Mouse (Mus musculus): ENCODE results near the gene Itpr1. TPM values are rescaled to one million over a fixed set of nuclear protein-coding genes. Genes with fewer than 3 reads are reported as not detected.

Itpr1 gene
- polyA plus RNA-seq, 1 experiment = 42.5 TPM

- Histone ChIP-seq H3K27me3 (ENCODE audit: control insufficient read depth, insufficient read depth, low read length, poor library complexity, severe bottlenecking) (no peaks in the 10 kb centered on the region), H3K27ac (ENCODE audit: insufficient read depth, low read length) (no peak overlapping the region), H3K9ac (ENCODE audit: low read depth, poor library complexity, severe bottlenecking) (no peak overlapping the region), H3K36me3 (ENCODE audit: control insufficient read depth, insufficient read depth, low read length, poor library complexity, severe bottlenecking) (no peaks in the 10 kb centered on the region), H3K4me3 (ENCODE audit: low read depth, low read length) (no peak overlapping the region), H3K4me1 (ENCODE audit: control insufficient read depth, insufficient read depth, low read length) (no peaks in the 10 kb centered on the region), H3K9me3 (replicated peaks; ENCODE audit: control insufficient read depth, insufficient read depth, low read length, poor library complexity, severe bottlenecking) (no peaks in the 10 kb centered on the region)
- no peak for TF ChIP-seq CTCF (IDR thresholded peaks at IDR 0.05; ENCODE audit: low read depth, low read length)
- TF ChIP-seq EP300 (IDR thresholded peaks at IDR 0.05; ENCODE audit: insufficient read depth, low read depth, low read length) = no peak
- no peak for TF ChIP-seq POLR2A (IDR thresholded peaks at IDR 0.05; ENCODE audit: insufficient read depth, low read length)
Measured at GRCm38 (mm10) chr6:108598691-108599090, 385.8 kb downstream of the Itpr1 start.

- no peaks in the 10 kb centered on the region for H3K36me3 ChIP-seq (ENCODE audit: control insufficient read depth, insufficient read depth, low read length, poor library complexity, severe bottlenecking)
- no peak overlapping the region for H3K4me3 ChIP-seq (ENCODE audit: low read depth, low read length)
- no peak for TF ChIP-seq POLR2A (IDR thresholded peaks at IDR 0.05; ENCODE audit: insufficient read depth, low read length)
- no peak for TF ChIP-seq EP300 (IDR thresholded peaks at IDR 0.05; ENCODE audit: insufficient read depth, low read depth, low read length)
- TF ChIP-seq CTCF (IDR thresholded peaks at IDR 0.05; ENCODE audit: low read depth, low read length) = no peak
- no peaks in the 10 kb centered on the region for H3K4me1 ChIP-seq (ENCODE audit: control insufficient read depth, insufficient read depth, low read length)
- H3K27ac ChIP-seq (ENCODE audit: insufficient read depth, low read length) = no peak overlapping the region
- H3K9ac ChIP-seq (ENCODE audit: low read depth, poor library complexity, severe bottlenecking) = no peak overlapping the region
- H3K27me3 ChIP-seq (ENCODE audit: control insufficient read depth, insufficient read depth, low read length, poor library complexity, severe bottlenecking) = no peaks in the 10 kb centered on the region
- H3K9me3 ChIP-seq (replicated peaks; ENCODE audit: control insufficient read depth, insufficient read depth, low read length, poor library complexity, severe bottlenecking) = no peaks in the 10 kb centered on the region
Measured at GRCm38 (mm10) chr6:108599317-108599716, 386.4 kb downstream of the Itpr1 start.

Other genes with a start within 250 kb of the Itpr1 start
- 6.9 and 7.2 TPM in 2 replicates for gene Setmar, start 148.1 kb upstream of the Itpr1 start, polyA plus RNA-seq (2011; ENCODE audit: insufficient read depth, insufficient read length, low read depth, missing spikeins)
- gene Sumf1, start 27.5 kb upstream of the Itpr1 start, polyA plus RNA-seq (2011; ENCODE audit: insufficient read depth, insufficient read length, low read depth, missing spikeins) = 12.8 and 14.3 TPM in 2 replicates

Measured in ES-Bruce4 (cell line).